Mouse (Mus musculus): ENCODE measurements around the gene Gba2. TPM values are rescaled to one million over a fixed set of nuclear protein-coding genes. Genes with fewer than 3 reads are reported as not detected.

The Gba2 gene
- polyA plus RNA-seq, 1 experiment from 2014 or later = 30.8 TPM

DNA sequence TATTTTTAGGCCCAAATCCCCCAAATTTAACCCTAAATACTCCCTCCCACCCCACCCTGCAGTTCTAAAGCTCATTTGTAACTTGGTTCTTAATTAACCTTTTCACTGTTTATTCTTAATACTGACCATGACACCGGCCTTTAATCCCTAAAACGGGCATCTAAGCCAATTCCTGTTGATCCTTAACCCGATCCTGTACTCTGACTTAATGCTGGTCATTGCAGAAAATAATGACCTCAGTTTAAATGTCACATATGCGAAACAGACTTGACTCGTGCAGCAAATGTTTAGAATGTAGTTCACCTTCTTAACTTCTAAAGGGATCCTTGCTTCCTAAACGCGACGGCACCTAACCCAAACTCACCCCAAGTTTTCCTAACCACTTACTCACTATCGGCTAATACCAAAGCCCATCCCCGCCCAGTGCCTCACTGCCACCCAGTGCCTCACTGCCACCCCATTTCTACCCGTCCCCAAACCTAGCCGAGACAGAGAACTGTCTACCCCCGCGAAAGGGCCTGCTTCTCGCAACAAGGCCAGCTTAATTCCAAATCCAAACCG lies 17.2 kb downstream of the Gba2 start:
- WGBS = 4% methylated on average over 16 of the region's 16 CpGs
- ATAC-seq (ENCODE audit: insufficient read depth, low FRiP score, low TSS enrichment) (0 out of 2 replicates have a peak, but pooled peaks have one; percentile 2), DNase-seq (ENCODE audit: low spot score) (no peak)
- peak overlapping the region; percentile 95 for H3K9ac ChIP-seq (ENCODE audit: low read length)
- peak overlapping the region; percentile 89 for H3K4me3 ChIP-seq (ENCODE audit: low read depth, low read length)
- H3K36me3 ChIP-seq (ENCODE audit: control insufficient read depth, insufficient read depth, low read length) = peaks cover 7% of the 10 kb centered on the region
- peak overlapping the region; percentile 91 for H3K27ac ChIP-seq (ENCODE audit: low read depth, low read length)
- no peaks in the 10 kb centered on the region for H3K27me3 ChIP-seq (ENCODE audit: control insufficient read depth, insufficient read depth, low read length)
- H3K4me2 ChIP-seq (ENCODE audit: low read depth) = peak overlapping the region; percentile 69
- peaks cover 38% of the 10 kb centered on the region for H3K4me1 ChIP-seq (ENCODE audit: control insufficient read depth, insufficient read depth, low read length)
- no peaks in the 10 kb centered on the region for H3K9me3 ChIP-seq (ENCODE audit: control insufficient read depth, low read length)

GRCm38 (mm10) chr4:43560976-43561375 lies 17.7 kb downstream of the Gba2 start:
- H3K9ac ChIP-seq (ENCODE audit: low read length) = peak overlapping the region; percentile 37; the same call in 1 of the 2 replicates
- H3K4me3 ChIP-seq (ENCODE audit: low read depth, low read length) = peak overlapping the region; percentile 89
- no peak overlapping the region for H3K27ac ChIP-seq (ENCODE audit: low read depth, low read length)
- ATAC-seq (ENCODE audit: insufficient read depth, low FRiP score, low TSS enrichment) (no peak), DNase-seq (ENCODE audit: low spot score) (no peak)
- H3K9me3 ChIP-seq (ENCODE audit: control insufficient read depth, low read length) = no peaks in the 10 kb centered on the region
- WGBS = 42% methylated on average over 2 of the region's 2 CpGs
- peak overlapping the region; percentile 69 for H3K4me2 ChIP-seq (ENCODE audit: low read depth)
- peaks cover 38% of the 10 kb centered on the region for H3K4me1 ChIP-seq (ENCODE audit: control insufficient read depth, insufficient read depth, low read length)
- H3K36me3 ChIP-seq (ENCODE audit: control insufficient read depth, insufficient read depth, low read length) = peaks cover 5% of the 10 kb centered on the region
- H3K27me3 ChIP-seq (ENCODE audit: control insufficient read depth, insufficient read depth, low read length) = no peaks in the 10 kb centered on the region

DNA sequence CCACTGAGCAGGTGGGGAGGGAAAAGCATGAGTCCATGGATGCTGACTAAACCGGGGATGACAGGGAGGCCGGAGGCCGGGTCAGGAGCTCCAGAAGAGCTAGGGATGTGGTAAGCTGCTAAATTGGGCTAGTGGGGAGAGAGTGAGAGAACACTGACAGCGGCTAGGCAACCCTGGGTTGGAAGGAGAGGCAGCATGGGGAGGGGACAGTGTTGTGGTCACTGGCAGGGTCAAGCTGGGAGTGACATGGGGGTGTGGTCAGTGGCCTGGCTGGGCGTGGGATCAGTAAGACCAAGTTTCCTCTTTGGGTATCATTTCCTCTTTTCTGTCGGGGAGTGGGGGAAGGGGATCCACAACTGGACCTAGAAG lies 18.4 kb downstream of the Gba2 start:
- peaks cover 38% of the 10 kb centered on the region for H3K4me1 ChIP-seq (ENCODE audit: control insufficient read depth, insufficient read depth, low read length)

DNA sequence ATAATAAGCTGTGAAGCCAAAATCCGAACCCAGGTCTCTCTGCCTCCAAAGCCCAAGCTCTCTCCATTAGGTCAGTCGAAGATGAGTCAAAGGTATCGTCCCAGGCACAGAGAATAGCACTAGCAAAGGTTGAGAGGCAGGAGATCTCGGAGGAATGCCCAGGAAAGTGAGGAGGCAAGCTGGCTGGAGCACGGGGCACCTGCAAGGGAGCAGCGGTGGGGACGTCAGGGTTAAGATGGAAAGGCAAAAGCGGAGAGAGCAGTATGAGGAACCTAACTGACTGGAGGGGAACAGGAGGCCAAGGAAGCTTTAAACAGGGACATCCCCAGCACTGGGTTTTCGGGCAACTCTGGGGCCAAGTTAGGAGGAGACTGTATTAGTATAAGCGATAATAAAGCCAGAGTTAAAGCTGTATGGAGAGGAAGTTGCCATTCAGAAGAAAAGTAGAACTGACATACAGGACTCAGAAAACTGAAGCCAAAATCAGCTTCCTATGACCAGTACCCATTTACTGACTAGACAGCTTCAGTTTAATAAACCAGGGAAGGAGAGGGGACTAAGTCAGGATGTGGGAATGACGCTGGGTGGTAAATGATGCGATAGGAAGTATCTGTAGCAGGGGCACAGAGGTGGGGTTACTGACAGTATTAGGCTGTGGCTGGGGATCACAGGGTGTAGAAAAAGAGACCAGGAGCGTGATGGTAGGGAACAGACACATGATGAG lies 19.0 kb downstream of the Gba2 start:
- Histone ChIP-seq H3K27me3 (ENCODE audit: control insufficient read depth, insufficient read depth, low read length) (no peaks in the 10 kb centered on the region), H3K9me3 (ENCODE audit: control insufficient read depth, low read length) (no peaks in the 10 kb centered on the region), H3K4me2 (ENCODE audit: low read depth) (peak overlapping the region; percentile 69; the same call in 1 of the 2 replicates), H3K4me3 (ENCODE audit: low read depth, low read length) (no peak overlapping the region), H3K4me1 (ENCODE audit: control insufficient read depth, insufficient read depth, low read length) (peaks cover 38% of the 10 kb centered on the region), H3K36me3 (ENCODE audit: control insufficient read depth, insufficient read depth, low read length) (peaks cover 8% of the 10 kb centered on the region; the same call in 1 of the 2 replicates), H3K27ac (ENCODE audit: low read depth, low read length) (no peak overlapping the region), H3K9ac (ENCODE audit: low read length) (no peak overlapping the region)
- ATAC-seq (ENCODE audit: insufficient read depth, low FRiP score, low TSS enrichment) (no peak), DNase-seq (ENCODE audit: low spot score) (no peak)
- 74% methylated on average over 13 of the region's 13 CpGs for WGBS

More for the DNA sequence above, 18.4 kb downstream of the Gba2 start:
- no peaks in the 10 kb centered on the region for H3K9me3 ChIP-seq (ENCODE audit: control insufficient read depth, low read length)
- ATAC-seq (ENCODE audit: insufficient read depth, low FRiP score, low TSS enrichment) = no peak
- no peak for DNase-seq (ENCODE audit: low spot score)
- WGBS = 46% methylated on average over 6 of the region's 6 CpGs
- peak overlapping the region; percentile 69; the same call in 1 of the 2 replicates for H3K4me2 ChIP-seq (ENCODE audit: low read depth)
- no peaks in the 10 kb centered on the region for H3K27me3 ChIP-seq (ENCODE audit: control insufficient read depth, insufficient read depth, low read length)
- no peak overlapping the region for H3K9ac ChIP-seq (ENCODE audit: low read length)
- no peak overlapping the region for H3K27ac ChIP-seq (ENCODE audit: low read depth, low read length)
- H3K36me3 ChIP-seq (ENCODE audit: control insufficient read depth, insufficient read depth, low read length) = peaks cover 4% of the 10 kb centered on the region; the same call in 1 of the 2 replicates
- H3K4me3 ChIP-seq (ENCODE audit: low read depth, low read length) = no peak overlapping the region

- H3K4me2 ChIP-seq (ENCODE audit: low read depth) = peak overlapping the region; percentile 32
- no peaks in the 10 kb centered on the region for H3K9me3 ChIP-seq (ENCODE audit: control insufficient read depth, low read length)
- no peaks in the 10 kb centered on the region for H3K27me3 ChIP-seq (ENCODE audit: control insufficient read depth, insufficient read depth, low read length)
- H3K4me1 ChIP-seq (ENCODE audit: control insufficient read depth, insufficient read depth, low read length) = peaks cover 38% of the 10 kb centered on the region
- ATAC-seq (ENCODE audit: insufficient read depth, low FRiP score, low TSS enrichment) (no peak), DNase-seq (ENCODE audit: low spot score) (peak; percentile 69)
- H3K9ac ChIP-seq (ENCODE audit: low read length) = 0 out of 2 replicates have a peak overlapping the region, but pooled peaks have one; percentile 28
- no peak overlapping the region for H3K4me3 ChIP-seq (ENCODE audit: low read depth, low read length)
- peaks cover 11% of the 10 kb centered on the region for H3K36me3 ChIP-seq (ENCODE audit: control insufficient read depth, insufficient read depth, low read length)
- 22% methylated on average over 13 of the region's 13 CpGs for WGBS
- peak overlapping the region; percentile 65 for H3K27ac ChIP-seq (ENCODE audit: low read depth, low read length)
Observed at GRCm38 (mm10) chr4:43558631-43559356, 19.9 kb downstream of the Gba2 start.

DNA sequence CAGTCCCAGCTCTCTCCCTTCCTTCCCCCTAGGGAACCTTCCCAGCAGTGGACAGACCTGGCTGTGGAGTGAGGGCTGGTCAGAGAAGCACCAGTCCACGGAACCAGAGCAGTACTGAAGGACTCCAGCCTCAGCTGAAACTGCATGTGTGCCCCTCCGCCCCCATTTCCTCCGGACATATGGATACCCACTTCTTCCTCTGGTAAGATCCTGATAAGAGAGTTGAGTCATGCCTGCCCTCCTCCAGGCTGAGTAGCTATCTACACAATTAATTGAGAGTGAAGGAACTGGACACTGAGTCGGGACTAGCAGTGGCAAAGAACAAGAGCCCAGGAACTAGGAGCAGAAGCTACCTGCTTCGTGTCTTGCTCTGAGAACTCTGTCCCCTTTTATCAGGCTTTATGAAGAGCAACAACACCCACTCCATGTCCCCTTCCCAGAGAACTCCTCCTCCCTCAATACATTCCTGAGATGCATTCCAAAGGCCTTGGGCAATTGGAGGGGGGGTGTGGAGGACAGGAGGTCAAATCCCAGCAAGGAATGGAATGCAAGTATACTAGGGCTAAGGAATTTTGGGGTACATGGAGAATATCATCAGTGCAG lies 20.5 kb downstream of the Gba2 start:
- WGBS = 31% methylated on average over 5 of the region's 5 CpGs
- DNase-seq (ENCODE audit: low spot score) = peak; percentile 49
- no peak overlapping the region for H3K27ac ChIP-seq (ENCODE audit: low read depth, low read length)

DNA sequence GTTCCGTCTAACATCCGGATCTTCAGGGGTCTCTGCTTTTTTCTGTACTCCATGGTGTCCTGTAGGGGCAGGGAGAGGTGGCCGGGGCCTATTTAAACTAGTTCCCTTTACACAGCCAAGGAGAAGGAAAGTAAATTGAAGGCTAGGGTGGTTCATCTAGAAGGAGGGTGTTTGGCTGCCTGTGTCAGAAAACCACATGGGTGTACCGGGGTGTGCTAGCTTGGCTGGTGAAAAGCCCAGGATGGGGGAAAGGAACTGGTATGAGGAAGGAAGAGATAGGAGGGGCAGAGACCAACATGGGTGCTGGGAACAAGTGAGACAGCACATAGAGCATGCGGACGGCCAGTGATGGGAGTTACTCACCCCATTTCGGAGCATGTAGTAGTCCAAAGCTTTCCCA lies 22.7 kb downstream of the Gba2 start:
- no peaks in the 10 kb centered on the region; the same call in 1 of the 2 replicates for H3K9me3 ChIP-seq (ENCODE audit: control insufficient read depth, low read length)
- no peak overlapping the region for H3K4me2 ChIP-seq (ENCODE audit: low read depth)
- ATAC-seq (ENCODE audit: insufficient read depth, low FRiP score, low TSS enrichment) = no peak
- no peak overlapping the region for H3K4me3 ChIP-seq (ENCODE audit: low read depth, low read length)
- no peak overlapping the region for H3K27ac ChIP-seq (ENCODE audit: low read depth, low read length)
- H3K27me3 ChIP-seq (ENCODE audit: control insufficient read depth, insufficient read depth, low read length) = no peaks in the 10 kb centered on the region
- H3K9ac ChIP-seq (ENCODE audit: low read length) = no peak overlapping the region
- H3K4me1 ChIP-seq (ENCODE audit: control insufficient read depth, insufficient read depth, low read length) = peaks cover 26% of the 10 kb centered on the region
- H3K36me3 ChIP-seq (ENCODE audit: control insufficient read depth, insufficient read depth, low read length) = peaks cover 28% of the 10 kb centered on the region
- no peak for DNase-seq (ENCODE audit: low spot score)
- 93% methylated on average over 7 of the region's 7 CpGs for WGBS

More for the DNA sequence above, 20.5 kb downstream of the Gba2 start:
- Histone ChIP-seq H3K27me3 (ENCODE audit: control insufficient read depth, insufficient read depth, low read length) (no peaks in the 10 kb centered on the region), H3K9ac (ENCODE audit: low read length) (no peak overlapping the region), H3K36me3 (ENCODE audit: control insufficient read depth, insufficient read depth, low read length) (peaks cover 15% of the 10 kb centered on the region), H3K4me3 (ENCODE audit: low read depth, low read length) (no peak overlapping the region), H3K4me1 (ENCODE audit: control insufficient read depth, insufficient read depth, low read length) (peaks cover 33% of the 10 kb centered on the region), H3K9me3 (ENCODE audit: control insufficient read depth, low read length) (no peaks in the 10 kb centered on the region), H3K4me2 (ENCODE audit: low read depth) (peak overlapping the region; percentile 32)
- ATAC-seq (ENCODE audit: insufficient read depth, low FRiP score, low TSS enrichment) = no peak

DNA sequence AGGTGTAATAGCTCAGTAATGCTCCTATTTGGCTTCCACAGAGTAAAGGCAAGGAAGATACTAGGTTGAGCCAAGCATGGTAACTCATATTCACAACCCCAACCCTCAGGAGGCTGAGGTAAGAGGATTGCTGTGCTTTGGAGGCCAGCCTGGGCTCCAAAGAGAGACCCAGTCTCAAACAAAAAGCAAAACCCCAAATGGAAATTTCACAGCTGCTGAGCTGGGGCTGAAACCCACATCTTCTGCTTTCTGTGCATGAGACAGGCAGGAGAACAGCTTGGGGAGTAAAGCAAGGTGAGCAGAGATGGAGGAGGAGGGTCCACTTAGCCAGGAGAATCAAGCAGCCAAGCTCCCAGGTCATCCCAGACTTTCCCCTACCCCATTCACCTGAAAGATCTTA lies 24.8 kb downstream of the Gba2 start:
- Histone ChIP-seq H3K9me3 (ENCODE audit: control insufficient read depth, low read length) (no peaks in the 10 kb centered on the region; the same call in 1 of the 2 replicates), H3K4me1 (ENCODE audit: control insufficient read depth, insufficient read depth, low read length) (peaks cover 10% of the 10 kb centered on the region), H3K27me3 (ENCODE audit: control insufficient read depth, insufficient read depth, low read length) (no peaks in the 10 kb centered on the region), H3K27ac (ENCODE audit: low read depth, low read length) (no peak overlapping the region), H3K4me2 (ENCODE audit: low read depth) (no peak overlapping the region), H3K36me3 (ENCODE audit: control insufficient read depth, insufficient read depth, low read length) (peaks cover 36% of the 10 kb centered on the region), H3K4me3 (ENCODE audit: low read depth, low read length) (no peak overlapping the region), H3K9ac (ENCODE audit: low read length) (no peak overlapping the region)
- DNase-seq (ENCODE audit: low spot score) = no peak
- ATAC-seq (ENCODE audit: insufficient read depth, low FRiP score, low TSS enrichment) = no peak

All from neural tube, embryonic 11.5 days (tissue).